Mouse (Mus musculus) induced T-regulatory cell, adult 2 months (primary cell): ENCODE results near the gene Gpatch11.

Source experiments
- DNase-seq: peaks from one replicate; pipeline ENCODE4 v3.0.0-alpha.2; 2012; ENCODE audit warnings: low read depth

The Gpatch11 gene

DNA sequence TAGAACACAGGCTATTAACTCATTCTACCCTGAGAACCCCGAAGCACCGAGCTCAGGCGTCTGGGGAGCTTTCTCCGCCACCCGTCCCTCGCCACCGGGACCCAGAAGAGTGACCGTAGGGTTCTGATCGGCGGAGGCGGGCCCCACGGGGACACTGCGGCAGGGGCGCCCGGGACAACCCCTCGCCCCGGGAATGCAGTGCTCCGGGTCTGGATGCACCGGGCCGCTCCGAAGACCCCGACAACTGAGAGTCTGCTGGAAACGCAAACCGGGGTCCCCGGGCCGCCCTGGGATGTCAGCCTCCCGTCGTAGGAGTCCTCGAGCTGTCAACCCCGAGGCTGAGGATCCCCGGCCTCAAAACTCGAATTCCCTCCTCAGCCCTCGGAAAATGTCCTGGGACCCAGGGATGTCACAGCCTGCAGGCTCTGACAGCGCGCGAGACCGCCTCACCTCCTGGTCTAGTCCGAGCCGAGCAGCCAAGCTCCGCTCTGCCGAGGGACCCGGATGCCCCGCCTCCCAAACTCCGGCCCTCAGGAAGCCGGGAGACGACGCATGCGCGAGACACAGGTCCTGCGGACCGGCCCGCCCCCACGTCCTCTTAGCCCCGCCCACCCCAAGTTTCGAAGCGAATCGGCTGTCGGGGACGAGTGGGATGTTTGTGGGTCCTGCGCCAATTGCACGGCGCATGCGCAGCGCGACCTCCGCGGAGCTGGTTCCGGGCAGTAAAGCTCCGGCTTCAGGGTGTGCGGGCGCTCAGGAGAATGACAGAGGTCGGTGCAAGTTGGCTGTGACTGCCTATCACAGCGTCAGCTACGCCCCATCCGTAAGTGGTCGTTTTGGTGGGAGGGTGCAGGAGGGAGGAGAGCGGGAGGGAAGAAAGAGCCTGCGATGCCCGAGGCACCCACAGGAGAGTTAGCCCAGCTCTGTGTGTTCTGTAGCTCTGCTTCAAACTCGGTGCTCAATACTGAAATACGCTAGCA lies at the start of gene Gpatch11, which contains the start of gene Heatr5b:
Gpatch11 (plus strand) TSS at position 712 of the 980 bp plus-strand sequence.
Heatr5b (minus strand) TSS at position 509 of the 980 bp plus-strand sequence.
- DNase-seq, result peak; percentile 99

DNA sequence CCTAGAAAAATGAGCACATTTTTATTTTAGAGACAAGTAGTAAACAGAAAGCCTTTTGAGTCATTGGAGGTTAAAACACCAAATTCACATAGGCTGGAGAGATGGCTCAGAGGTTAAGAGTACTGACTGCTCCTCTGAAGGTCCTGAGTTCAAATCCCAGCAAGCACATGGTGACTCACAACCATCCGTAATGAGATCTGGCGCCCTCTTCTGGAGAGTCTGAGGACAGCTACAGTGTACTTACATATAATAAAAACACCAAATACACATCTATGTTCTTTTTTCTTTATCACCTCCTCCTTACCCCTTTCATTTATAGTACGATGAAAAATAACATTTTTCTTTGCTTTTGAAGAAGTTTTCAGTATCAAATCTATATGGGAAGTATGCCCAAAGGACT lies 47.1 kb upstream of the Gpatch11 start:
- DNase-seq, result peak; percentile 9

DNA sequence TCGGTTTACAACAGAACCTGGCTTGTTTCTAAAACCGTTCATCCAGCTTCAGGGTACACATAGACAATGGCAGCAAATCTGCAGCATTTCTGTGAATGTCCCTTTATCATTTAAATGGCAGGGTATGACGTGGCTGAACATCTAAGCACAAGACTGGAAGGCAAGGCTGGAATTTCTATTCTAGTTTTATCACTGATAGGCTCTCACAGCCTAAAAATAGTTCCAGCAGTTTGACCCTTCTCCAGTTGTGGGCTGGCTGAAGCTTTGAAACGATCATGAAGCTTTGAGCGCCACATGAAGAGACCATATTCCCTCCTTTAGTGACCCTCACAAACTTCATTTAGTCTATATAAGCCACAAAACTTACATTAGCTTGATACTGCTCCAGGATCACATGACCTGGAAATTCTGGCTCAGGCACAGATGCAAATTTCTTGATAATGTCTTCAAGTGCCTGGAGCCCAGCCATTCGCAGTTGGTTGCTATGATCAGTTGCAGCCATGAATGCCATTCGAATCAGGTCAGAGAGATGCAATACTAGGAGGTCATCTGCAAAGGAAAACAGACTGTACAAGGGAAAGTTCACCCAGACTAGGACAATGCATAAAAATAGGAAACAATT lies 44.2 kb upstream of the Gpatch11 start:
- no peak for DNase-seq

DNA sequence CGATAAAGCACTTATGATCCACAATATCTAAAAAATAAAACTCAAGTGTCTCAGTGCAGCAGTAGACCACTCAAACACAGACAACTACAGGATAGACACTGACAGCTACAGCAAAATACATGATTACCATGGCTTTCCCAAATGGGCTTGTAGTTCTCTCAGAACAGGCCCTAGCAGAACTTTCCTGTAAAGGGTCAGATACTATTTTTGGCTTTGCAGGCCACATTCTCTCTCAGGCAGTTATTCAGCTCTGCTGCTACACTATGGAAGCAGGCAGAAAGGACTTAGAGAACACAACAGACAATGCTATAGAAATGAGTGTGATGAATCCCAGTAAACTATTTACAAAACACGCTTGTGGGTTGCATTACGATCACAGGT lies 43.7 kb upstream of the Gpatch11 start:
- DNase-seq, result no peak

DNA sequence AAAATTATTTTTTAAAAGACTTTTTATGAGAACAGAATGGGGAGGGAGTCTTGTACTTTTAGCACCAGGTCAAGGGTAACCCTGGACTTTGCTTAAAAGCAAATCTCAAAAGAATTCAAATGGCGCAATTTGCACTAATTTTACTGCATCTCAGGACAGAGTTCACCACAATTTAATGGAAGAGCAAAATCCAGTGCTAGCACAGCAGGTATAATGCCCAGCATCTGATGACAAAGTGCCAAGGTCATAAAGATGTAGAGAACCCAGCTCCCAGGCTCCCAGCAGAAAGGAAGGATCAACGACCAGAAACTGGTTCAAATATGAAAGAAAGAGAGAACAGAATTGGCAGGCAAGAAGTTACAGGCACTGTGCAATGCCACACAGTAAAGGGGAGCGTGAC lies 43.2 kb upstream of the Gpatch11 start:
- no peak for DNase-seq

DNA sequence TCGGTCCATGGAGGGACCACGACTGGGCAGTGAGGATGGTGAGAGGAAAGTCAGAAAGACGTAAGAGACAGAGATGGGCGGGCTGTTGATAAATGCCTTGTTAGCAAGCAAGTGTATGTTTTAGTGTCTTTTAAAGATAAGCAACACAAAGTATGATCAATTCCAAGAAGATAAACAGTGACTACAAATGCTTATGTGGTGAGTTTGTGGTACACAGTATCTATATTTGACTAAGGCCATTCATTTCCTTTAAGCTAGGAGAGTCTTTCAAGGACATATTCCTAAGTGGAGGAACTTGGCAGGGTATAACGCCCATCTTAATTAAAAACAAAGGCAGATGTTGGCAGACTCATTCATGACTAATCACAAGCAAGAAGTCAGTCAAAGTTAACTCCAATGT lies 41.0 kb upstream of the Gpatch11 start:
- no peak for DNase-seq

DNA sequence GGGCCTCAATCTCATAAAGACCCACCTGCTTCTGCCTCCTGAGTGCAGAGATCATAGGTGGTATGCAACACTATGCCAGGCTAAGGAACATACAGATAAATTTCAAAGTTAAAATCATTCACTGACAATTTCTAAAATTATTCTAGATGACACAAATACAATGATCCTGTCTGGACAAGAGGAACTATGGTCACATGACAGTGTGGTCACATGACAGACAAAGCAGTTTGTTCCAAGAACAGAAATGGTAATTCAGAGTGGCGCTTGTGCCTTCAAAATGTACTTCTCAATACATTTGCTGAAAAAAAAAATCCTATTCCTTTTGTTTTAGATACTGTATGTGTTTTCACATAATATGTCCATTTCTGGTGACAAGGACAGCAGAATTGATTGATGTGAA lies 38.1 kb upstream of the Gpatch11 start:
- no peak for DNase-seq

DNA sequence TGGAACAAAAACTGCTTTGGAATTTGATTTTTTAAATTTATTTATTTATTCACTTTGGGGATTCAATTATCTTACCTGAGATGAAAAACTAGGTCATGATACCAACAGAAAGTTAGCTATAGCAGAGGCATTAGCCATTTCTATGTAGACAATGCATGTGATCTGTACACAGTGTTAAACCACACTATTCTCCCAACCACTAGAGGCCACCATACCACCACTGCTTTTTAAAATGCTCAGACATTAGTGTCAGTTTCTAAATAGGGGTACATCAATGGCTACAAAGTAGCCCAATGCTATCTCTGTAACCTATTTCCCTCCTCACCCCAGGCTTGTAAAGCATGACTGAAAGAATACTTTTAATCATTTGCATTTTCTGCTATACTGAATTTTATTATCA lies 26.3 kb upstream of the Gpatch11 start:
- DNase-seq, result peak; percentile 55

DNA sequence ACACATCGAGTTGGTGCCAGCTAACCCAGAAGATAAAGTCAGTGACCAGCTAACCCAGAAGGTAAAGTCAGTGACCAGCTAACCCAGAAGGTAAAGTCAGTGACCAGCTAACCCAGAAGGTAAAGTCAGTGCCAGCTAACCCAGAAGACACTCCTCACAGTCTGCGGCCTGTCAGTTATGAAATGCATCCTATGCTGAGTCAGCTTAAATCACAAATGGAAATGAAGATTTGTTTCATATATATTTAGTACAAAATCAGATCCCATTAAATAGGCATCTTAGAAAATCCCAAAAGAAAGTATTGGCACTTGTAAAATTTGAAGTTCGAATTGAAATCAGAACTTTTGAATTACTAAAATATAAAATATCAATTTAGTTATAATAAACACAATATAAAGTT lies 25.8 kb upstream of the Gpatch11 start:
- no peak for DNase-seq

DNA sequence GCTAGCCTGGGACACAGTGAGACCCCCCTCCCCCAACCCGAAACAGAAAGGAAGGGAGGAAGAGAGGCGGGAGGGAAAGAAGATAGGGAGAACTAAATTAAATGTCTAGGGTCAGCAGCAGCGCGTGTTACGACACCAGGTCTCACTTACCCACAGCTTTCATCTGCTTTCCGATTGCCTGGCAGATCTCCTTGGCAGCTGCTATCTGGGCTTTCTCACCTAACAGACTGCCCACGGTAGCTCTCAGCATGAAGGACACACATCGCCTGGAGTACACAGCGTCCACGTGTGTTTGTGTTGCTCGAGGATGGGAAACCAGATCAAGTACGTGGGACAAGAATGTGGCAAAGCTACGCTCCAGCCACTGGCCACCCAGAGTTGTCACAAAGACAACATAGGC lies 11.0 kb upstream of the Gpatch11 start:
- no peak for DNase-seq

DNA sequence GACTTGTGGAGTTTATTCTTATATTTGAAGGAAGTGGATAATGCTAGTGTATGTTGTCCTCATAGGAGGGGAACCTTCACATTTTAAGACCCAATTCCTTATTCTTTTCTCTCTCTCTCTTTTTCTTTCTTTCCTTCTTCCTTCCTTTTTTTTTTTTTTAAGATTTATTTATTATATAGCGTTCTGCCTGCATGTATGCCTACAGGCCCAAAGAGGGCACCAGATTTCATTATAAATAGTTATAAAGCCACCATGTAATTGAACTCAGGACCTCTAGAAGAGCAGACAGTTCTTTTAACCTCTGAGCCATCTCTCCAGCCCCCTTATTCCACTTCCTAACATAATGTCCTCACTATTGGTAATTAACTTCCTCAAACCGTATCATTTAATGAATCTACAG lies 689 bp downstream of the Gpatch11 start:
- no peak for DNase-seq

DNA sequence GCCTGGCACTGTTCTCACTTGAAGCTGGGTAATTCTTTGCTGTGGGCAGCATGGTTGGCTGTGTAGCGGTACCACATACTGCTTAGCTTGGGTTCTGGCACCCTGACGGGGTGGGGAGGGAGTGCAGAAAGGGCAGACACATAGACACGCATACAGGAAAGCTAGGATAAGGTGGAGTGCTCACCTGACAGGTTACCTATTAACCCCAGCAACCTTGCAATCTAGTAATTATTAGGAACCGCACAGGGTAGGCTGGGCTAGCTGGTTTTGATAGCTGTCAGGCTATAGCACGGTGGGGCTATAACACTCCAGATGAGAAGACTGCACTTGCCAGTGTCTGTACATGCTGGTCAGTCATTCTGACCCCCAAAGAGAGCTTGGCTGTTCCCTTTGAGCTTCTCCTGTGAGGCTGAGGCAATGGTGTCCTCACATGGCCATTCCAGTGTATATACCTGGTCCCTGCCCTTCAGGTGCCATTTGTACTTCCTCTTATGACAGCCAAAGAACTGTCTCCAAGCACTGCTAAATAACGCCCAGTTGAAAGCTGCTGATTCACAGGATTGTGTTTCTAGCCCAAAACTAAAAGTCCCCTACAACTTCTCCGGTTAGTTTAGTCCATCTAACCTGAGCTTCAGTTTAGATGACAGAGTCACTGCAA lies 7.0 kb downstream of the Gpatch11 start:
- no peak for DNase-seq

DNA sequence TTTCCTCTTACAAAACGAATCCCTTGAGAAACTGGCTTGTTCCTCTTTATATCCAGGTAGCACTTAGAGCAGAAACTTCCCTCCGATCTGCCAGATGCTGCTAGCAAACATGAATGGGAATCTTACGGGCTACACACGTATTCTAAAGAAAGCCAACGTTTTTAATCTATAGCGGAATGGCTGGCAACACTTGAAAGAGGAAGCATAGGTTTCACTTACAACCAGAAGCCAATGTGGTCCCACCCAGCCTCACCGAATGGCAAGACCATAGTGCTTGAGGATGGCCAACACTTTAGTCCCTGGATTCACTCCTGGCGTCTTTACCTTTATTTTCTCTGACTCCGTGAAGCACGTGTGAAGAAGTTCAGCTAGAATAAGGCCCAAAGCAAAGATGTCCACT lies 20.9 kb downstream of the Gpatch11 start:
- no peak for DNase-seq

DNA sequence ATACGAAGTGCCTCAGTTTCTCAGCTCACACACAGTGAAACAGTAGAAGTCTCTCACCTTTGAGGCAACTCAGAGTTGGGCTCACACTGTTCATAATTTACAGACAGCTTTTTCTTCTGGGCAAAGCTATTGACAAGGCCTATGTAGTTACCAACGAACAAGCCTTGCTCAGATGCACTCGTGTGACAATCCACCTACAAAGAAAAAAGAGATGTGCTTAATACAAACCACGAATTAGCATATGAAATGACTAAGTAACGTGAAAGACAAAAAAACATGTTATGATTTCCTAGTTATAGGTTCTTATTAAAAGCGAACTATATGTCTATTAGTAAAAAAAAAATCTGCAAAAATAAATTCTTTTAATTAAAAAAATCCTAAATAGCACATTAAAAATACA lies 38.5 kb downstream of the Gpatch11 start:
- DNase-seq, result peak; percentile 29

DNA sequence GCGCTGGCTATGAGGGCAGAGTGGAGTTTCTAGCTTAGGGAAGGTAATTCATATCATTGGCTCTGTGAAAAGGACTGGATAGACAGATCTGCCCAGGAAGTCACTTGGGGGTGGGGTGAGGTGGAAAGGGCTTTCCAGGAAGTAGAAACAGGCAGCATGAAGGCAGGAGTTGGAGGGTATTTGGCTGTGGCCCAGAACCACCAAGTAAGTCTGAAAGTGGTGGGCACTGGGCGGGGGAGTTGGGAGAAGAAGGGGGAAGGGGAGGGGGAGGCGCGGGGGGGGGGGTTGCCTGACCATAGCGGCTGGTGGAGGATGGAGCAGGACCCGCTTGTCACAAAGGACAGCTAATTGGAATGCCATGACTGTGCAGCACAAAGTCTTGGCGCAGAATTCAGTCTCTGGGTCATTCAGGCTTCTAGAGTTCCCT lies 46.5 kb downstream of the Gpatch11 start:
- DNase-seq, result peak; percentile 62

DNA sequence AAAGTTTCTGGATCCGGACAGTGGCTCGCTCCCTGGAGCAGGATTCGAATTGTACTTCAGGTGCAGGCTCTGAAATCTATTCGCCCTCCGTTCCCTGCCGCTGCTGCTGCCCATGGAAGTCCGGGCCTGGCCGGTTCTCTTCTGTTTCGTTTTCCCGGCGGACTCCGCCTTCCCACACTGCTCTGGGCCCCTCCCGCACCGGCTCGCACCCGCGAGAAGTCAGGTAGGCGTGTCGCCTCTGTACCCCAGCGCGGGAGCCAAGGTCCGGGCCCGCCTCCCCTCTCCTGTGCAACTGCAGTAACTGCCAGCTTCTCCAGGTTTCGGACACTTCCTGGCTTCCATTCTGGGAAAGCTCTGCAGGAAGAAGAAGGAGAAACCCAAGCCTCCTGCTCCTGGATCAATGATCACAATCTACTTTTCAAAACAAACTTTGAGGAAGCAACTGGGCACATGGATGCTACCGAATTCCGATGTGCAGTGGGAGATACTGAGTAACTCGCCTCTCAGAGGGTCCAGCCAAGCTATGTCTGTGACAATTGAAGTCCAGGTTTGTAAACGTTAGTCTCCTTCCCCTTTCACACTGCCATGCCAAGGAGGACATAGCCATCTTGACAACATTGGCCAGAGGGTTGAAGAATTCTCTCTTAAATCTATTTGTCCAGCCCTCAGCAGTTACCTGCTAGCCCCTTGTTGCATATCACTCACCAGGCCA lies 47.2 kb downstream of the Gpatch11 start, which contains the start of gene Eif2ak2:
Eif2ak2 (minus strand) TSS at position 173 of the 712 bp plus-strand sequence.
- peak; percentile 77 for DNase-seq

DNA sequence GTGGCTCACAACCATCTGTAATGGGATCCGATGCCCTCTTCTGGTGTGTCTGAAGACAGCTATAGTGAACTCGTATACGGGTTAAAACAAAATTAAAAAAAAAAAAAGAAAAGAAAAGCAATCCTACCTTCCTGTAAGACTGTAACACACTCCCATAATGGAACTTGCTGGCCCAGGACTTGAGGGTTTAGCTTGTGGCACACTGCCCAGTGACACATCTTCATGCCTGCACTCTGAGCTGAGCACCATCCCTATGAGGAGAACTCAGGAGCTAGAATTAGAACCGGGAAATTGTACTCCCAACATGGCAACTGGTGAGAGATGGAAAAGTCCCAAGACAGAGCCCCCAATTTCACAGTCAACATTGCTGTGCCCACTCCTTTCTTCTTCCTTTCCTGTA lies 47.9 kb downstream of the Gpatch11 start:
- DNase-seq, result no peak

DNA sequence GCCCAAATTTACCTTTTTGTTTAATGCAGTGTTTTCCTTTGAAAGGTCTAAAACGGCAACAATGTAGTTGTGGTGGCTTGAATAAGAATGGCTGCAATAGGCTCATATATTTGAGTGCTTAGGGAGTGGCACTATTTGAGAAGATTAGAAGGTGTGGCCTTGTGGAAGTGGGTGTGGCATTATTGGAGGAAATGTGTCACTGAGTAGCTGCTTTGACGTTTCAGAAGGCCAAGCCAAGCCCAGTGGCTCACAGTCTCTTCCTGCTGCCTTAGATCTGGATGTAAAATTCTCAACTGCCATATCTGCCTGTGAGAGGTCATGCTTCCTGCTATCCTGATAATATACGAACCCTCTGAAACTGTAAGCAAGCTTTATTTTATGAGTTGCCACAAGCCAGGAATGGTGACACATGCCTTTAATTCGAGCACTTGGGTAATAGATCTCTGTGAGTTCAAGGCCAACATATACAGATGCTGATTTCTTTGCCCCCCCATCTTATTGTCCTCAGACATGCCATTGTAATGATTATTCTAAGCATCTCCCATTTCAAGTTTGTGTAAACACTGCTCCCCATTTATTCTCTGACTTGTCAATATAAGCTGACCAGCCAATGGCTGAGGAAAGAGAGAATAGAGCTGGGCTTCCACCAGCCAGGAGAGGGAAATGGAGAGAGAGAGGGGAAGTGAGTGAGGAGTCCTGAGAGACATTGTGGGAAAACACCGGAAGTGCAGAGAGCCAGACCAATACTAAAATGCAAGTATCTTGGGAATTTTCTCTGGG lies 50.1 kb downstream of the Gpatch11 start:
- DNase-seq, result no peak

DNA sequence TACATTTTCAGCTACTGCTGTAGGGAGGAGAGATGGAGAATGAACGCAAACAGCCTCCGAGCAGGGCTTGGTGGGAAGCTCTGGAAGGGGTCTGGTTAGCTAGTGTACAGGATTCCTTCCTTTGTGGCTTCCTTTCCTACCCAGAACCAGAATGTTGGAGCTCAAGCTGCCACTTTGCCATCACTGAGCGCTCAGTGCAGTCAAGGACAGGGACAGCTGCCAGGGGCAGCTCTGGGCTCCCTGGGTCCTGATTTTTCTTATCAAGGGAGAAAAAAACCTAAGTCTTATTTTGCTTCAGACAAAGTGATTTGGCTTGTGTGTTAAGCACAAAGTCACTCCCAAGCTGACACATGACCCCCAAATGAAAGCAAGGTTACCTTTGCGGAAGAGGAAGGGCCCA lies 53.2 kb downstream of the Gpatch11 start:
- no peak for DNase-seq

DNA sequence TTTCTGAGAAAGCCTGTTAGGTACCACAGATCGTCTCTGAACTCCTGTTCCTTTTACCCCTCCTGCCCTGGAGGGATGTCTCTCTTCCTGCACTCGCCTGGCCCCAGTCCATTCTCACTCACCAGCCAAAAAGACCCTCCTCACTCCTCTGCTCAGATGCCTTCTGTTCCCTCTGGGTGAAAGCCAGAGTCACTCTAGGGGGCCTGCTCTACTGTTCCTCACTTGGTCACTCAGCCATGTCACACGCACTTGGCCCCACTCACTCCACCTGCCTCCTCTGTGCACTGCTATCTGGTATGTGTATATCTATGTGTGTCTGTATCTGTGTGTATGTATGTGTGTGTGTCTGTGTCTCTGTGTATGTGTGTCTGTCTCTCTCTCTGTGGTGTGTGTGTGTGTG lies 53.8 kb downstream of the Gpatch11 start:
- no peak for DNase-seq

DNA sequence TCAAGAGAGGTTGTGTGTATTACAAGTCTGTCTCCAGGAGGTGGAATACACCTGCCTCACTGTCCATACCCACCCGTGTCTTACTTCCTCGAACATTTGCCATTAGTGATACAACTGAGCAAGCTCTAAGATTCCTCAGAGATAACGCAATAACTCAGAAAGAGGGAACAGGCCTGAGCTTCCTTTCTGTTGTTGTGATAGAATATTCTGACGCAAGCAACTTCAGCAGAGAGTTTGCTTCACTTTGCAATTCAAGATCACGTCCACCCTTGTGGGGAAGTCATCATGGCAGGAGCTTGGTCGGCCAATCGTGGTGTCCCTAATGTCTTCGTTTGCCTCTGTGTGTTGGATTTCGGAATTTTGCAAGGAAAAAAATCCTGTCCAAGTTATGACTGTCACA lies 55.7 kb downstream of the Gpatch11 start:
- no peak for DNase-seq
